Mouse (Mus musculus): ENCODE results near the gene Nsun7. TPM values are rescaled to one million over a fixed set of nuclear protein-coding genes. Genes with fewer than 3 reads are reported as not detected.
A peak's percentile ranks its signal among the peaks of the same experiment; 100 is the strongest.

Nsun7 gene
- polyA plus RNA-seq, 1 experiment from 2014 or later: 1.2 TPM

DNA sequence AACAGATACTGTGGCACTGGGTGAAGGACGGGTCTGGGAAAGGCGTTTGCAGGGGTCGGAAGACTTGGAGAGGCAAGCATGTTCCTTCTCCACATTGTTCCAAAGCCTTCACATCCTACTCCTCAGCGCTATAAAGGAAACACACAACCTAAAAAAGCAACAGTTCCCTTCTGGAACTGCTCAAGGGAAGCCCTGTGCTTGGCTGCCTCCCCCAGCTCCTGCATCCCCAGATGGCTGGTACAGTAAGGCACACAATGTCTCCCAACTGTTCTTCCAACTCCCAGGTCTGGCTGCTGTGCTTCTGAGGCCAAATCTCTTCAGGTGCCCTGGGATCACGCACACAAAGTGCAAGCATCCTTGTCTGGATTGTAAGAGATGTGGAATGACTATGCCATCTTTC, 56.1 kb downstream of the Nsun7 start:
- WGBS: 91% methylated on average over 5 of the region's 5 CpGs
- no peak for ATAC-seq (ENCODE audit: low FRiP score)
- DNase-seq (ENCODE audit: low spot score): no peak

DNA sequence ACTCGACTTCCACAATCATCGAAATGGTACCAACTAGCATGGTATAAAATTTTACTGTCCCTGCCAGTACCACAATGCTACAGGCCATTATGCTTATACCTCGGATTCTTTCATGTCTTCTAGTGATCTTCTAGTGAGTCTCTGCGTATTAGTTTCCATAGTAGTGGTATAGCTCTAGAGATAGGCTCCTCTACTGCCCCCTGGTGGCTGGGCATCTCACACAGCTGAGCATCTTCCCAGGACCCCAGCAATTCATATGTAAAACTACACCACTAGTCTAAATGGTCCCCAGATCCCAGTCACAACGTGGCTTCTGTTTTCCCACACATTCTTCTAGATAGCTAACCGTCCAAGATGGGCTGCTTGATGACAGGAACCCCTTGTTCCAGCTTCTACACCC, 59.6 kb downstream of the Nsun7 start:
- no peak for ATAC-seq (ENCODE audit: low FRiP score)

More for the DNA sequence above, 56.1 kb downstream of the Nsun7 start:
- H3K4me3 ChIP-seq (ENCODE audit: low read depth, low read length): no peak overlapping the region
- H3K4me2 ChIP-seq (replicated peaks; ENCODE audit: low read depth, low read length): no peak overlapping the region
- no peaks in the 10 kb centered on the region for H3K36me3 ChIP-seq (ENCODE audit: control insufficient read depth, insufficient read depth, low read length)
- no peak overlapping the region for H3K9ac ChIP-seq (ENCODE audit: low read depth, low read length)
- no peaks in the 10 kb centered on the region for H3K9me3 ChIP-seq (ENCODE audit: control insufficient read depth, low read length)
- no peaks in the 10 kb centered on the region for H3K27me3 ChIP-seq (ENCODE audit: control insufficient read depth, insufficient read depth, low read length)
- H3K4me1 ChIP-seq (replicated peaks; ENCODE audit: control insufficient read depth, insufficient read depth, low read length): no peaks in the 10 kb centered on the region; the same call in 1 of the 2 replicates
- no peak overlapping the region for H3K27ac ChIP-seq (ENCODE audit: low read depth, low read length)

DNA sequence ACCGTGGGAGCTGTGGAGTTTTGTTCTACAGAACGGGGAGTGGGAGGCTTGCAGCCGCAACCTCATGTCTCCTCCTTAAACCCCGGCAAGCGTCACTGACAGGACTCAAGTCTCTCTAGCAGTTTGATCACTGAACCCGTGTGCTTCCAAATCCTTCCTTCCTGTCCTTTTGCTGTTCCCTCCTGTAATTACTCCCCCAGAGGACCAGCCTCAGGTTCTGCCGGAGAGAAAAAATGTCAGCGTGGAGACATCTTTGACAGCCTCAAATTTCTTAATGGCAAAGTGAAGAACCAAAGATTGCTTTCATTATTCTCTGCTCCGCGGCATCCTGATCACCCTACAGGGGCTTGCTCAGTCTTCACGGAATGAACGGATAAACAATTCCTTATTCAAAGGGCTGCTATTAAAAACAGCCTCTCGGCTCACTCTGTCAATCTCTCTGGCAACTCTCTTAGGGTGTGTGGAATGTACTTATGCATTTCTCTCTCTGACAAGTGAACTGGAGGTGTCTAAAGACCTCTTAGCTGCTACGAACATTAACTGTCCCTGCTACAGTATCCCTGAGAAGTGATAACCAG, 60.2 kb downstream of the Nsun7 start:
- Histone ChIP-seq H3K4me3 (ENCODE audit: low read depth, low read length) (no peak overlapping the region), H3K4me1 (replicated peaks; ENCODE audit: control insufficient read depth, insufficient read depth, low read length) (no peaks in the 10 kb centered on the region; the same call in 1 of the 2 replicates), H3K36me3 (ENCODE audit: control insufficient read depth, insufficient read depth, low read length) (no peaks in the 10 kb centered on the region), H3K27ac (ENCODE audit: low read depth, low read length) (peak overlapping the region; percentile 6; the same call in 1 of the 2 replicates), H3K4me2 (replicated peaks; ENCODE audit: low read depth, low read length) (no peak overlapping the region), H3K9me3 (ENCODE audit: control insufficient read depth, low read length) (no peaks in the 10 kb centered on the region), H3K9ac (ENCODE audit: low read depth, low read length) (no peak overlapping the region), H3K27me3 (ENCODE audit: control insufficient read depth, insufficient read depth, low read length) (no peaks in the 10 kb centered on the region)
- no peak for ATAC-seq (ENCODE audit: low FRiP score)
- WGBS: 45% methylated on average over 14 of the region's 14 CpGs
- peak; percentile 16 for DNase-seq (ENCODE audit: low spot score)

More for the DNA sequence above, 59.6 kb downstream of the Nsun7 start:
- 67% methylated on average over 6 of the region's 6 CpGs for WGBS
- H3K27me3 ChIP-seq (ENCODE audit: control insufficient read depth, insufficient read depth, low read length): no peaks in the 10 kb centered on the region
- no peaks in the 10 kb centered on the region for H3K36me3 ChIP-seq (ENCODE audit: control insufficient read depth, insufficient read depth, low read length)
- H3K4me1 ChIP-seq (replicated peaks; ENCODE audit: control insufficient read depth, insufficient read depth, low read length): no peaks in the 10 kb centered on the region; the same call in 1 of the 2 replicates
- H3K9ac ChIP-seq (ENCODE audit: low read depth, low read length): no peak overlapping the region
- no peak overlapping the region for H3K4me2 ChIP-seq (replicated peaks; ENCODE audit: low read depth, low read length)
- peak overlapping the region; percentile 6; the same call in 1 of the 2 replicates for H3K27ac ChIP-seq (ENCODE audit: low read depth, low read length)
- H3K9me3 ChIP-seq (ENCODE audit: control insufficient read depth, low read length): no peaks in the 10 kb centered on the region
- no peak overlapping the region for H3K4me3 ChIP-seq (ENCODE audit: low read depth, low read length)
- peak; percentile 53 for DNase-seq (ENCODE audit: low spot score)

DNA sequence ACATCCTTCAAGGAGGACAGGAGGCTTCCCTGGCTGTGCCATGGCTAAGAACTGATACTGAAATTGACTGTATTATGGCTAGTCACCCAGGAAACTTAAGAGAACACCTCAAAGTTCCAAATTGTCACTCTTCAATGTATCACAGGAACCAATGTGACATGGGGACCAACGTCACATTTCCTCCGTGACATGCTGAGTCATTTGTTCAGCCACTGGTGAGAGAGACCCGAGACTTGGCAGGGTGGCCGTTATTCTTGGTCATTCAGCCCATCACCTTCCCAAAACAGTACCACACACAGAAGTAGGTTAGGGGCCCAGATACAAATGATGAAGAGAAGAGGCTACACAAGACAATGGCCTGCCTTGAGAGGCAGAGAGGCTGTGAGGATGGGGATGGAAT, 63.4 kb downstream of the Nsun7 start:
- Histone ChIP-seq H3K4me2 (replicated peaks; ENCODE audit: low read depth, low read length) (no peak overlapping the region), H3K9ac (ENCODE audit: low read depth, low read length) (no peak overlapping the region), H3K27me3 (ENCODE audit: control insufficient read depth, insufficient read depth, low read length) (no peaks in the 10 kb centered on the region), H3K4me3 (ENCODE audit: low read depth, low read length) (no peak overlapping the region), H3K27ac (ENCODE audit: low read depth, low read length) (no peak overlapping the region), H3K9me3 (ENCODE audit: control insufficient read depth, low read length) (no peaks in the 10 kb centered on the region), H3K36me3 (ENCODE audit: control insufficient read depth, insufficient read depth, low read length) (no peaks in the 10 kb centered on the region), H3K4me1 (replicated peaks; ENCODE audit: control insufficient read depth, insufficient read depth, low read length) (no peaks in the 10 kb centered on the region; the same call in 1 of the 2 replicates)
- no peak for DNase-seq (ENCODE audit: low spot score)
- 80% methylated on average over 4 of the region's 4 CpGs for WGBS
- ATAC-seq (ENCODE audit: low FRiP score): no peak

DNA sequence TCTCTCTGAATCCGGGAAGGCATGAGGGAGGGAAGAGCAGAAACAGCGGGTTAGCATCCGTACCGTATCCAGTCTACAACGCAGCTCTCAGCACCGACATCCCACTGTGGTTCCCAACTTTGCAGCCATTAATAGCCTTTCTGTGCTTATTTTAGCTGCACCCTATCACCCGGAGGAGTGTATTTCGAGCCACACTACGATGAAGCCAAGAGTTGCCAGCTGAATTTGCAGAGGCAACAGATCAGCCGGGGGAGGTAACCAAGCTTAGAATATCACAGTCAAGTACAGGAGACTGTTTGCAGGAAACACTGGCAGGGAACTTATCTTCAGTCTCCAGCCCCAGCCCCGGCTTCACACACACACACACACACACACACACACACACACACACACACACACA, 63.9 kb downstream of the Nsun7 start:
- no peak for ATAC-seq (ENCODE audit: low FRiP score)
- DNase-seq (ENCODE audit: low spot score): no peak
- no peaks in the 10 kb centered on the region; the same call in none of the 2 replicates for H3K4me1 ChIP-seq (replicated peaks; ENCODE audit: control insufficient read depth, insufficient read depth, low read length)
- no peaks in the 10 kb centered on the region for H3K27me3 ChIP-seq (ENCODE audit: control insufficient read depth, insufficient read depth, low read length)
- no peak overlapping the region for H3K27ac ChIP-seq (ENCODE audit: low read depth, low read length)
- H3K4me2 ChIP-seq (replicated peaks; ENCODE audit: low read depth, low read length): no peak overlapping the region
- H3K9me3 ChIP-seq (ENCODE audit: control insufficient read depth, low read length): no peaks in the 10 kb centered on the region
- H3K9ac ChIP-seq (ENCODE audit: low read depth, low read length): no peak overlapping the region
- H3K36me3 ChIP-seq (ENCODE audit: control insufficient read depth, insufficient read depth, low read length): no peaks in the 10 kb centered on the region
- no peak overlapping the region for H3K4me3 ChIP-seq (ENCODE audit: low read depth, low read length)
- WGBS: 89% methylated on average over 11 of the region's 11 CpGs

- ATAC-seq (ENCODE audit: low FRiP score): no peak
- no peaks in the 10 kb centered on the region for H3K9me3 ChIP-seq (ENCODE audit: control insufficient read depth, low read length)
- no peaks in the 10 kb centered on the region for H3K27me3 ChIP-seq (ENCODE audit: control insufficient read depth, insufficient read depth, low read length)
- H3K9ac ChIP-seq (ENCODE audit: low read depth, low read length): no peak overlapping the region
- no peaks in the 10 kb centered on the region for H3K36me3 ChIP-seq (ENCODE audit: control insufficient read depth, insufficient read depth, low read length)
- no peak overlapping the region for H3K4me2 ChIP-seq (replicated peaks; ENCODE audit: low read depth, low read length)
- H3K4me1 ChIP-seq (replicated peaks; ENCODE audit: control insufficient read depth, insufficient read depth, low read length): no peaks in the 10 kb centered on the region; the same call in 1 of the 2 replicates
- H3K27ac ChIP-seq (ENCODE audit: low read depth, low read length): no peak overlapping the region
- no peak for DNase-seq (ENCODE audit: low spot score)
- H3K4me3 ChIP-seq (ENCODE audit: low read depth, low read length): no peak overlapping the region
- 74% methylated on average over 7 of the region's 7 CpGs for whole genome bisulfite sequencing
Observed at GRCm38 (mm10) chr5:66326395-66326794, 66.7 kb downstream of the Nsun7 start.

GRCm38 (mm10) chr5:66327949-66328726, 68.4 kb downstream of the Nsun7 start:
- H3K4me1 ChIP-seq (replicated peaks; ENCODE audit: control insufficient read depth, insufficient read depth, low read length): no peaks in the 10 kb centered on the region; the same call in 1 of the 2 replicates
- H3K9ac ChIP-seq (ENCODE audit: low read depth, low read length): no peak overlapping the region
- H3K4me2 ChIP-seq (replicated peaks; ENCODE audit: low read depth, low read length): peak overlapping the region; percentile 27
- no peaks in the 10 kb centered on the region for H3K27me3 ChIP-seq (ENCODE audit: control insufficient read depth, insufficient read depth, low read length)
- no peaks in the 10 kb centered on the region for H3K36me3 ChIP-seq (ENCODE audit: control insufficient read depth, insufficient read depth, low read length)
- ATAC-seq (ENCODE audit: low FRiP score): peak; percentile 86
- no peaks in the 10 kb centered on the region for H3K9me3 ChIP-seq (ENCODE audit: control insufficient read depth, low read length)
- DNase-seq (ENCODE audit: low spot score): peak; percentile 71
- WGBS: 39% methylated on average over 19 of the region's 19 CpGs
- no peak overlapping the region for H3K27ac ChIP-seq (ENCODE audit: low read depth, low read length)
- H3K4me3 ChIP-seq (ENCODE audit: low read depth, low read length): no peak overlapping the region; the same call in 1 of the 2 replicates

DNA sequence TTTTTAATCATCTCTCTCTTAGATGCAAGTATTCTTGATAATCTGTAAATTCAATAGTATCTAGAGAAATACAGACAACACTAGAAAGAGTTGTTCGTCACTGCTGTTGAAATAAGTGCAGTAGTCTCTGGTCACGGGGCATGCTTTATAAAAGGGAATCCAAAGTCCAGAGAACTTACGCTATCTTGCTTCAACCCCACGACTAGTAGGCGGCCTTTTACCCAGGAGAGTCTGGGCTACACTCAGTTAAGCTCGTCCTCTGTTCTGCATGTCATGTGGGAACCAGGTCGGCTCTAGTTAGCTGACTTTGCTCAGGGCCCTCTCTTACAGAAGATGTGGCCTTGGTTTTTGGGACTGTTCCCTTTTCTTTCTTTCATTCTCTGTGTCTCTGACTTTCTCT, 69.1 kb downstream of the Nsun7 start:
- H3K9ac ChIP-seq (ENCODE audit: low read depth, low read length): no peak overlapping the region
- 80% methylated on average over 7 of the region's 7 CpGs for WGBS
- no peaks in the 10 kb centered on the region for H3K36me3 ChIP-seq (ENCODE audit: control insufficient read depth, insufficient read depth, low read length)
- no peak overlapping the region for H3K27ac ChIP-seq (ENCODE audit: low read depth, low read length)
- H3K9me3 ChIP-seq (ENCODE audit: control insufficient read depth, low read length): no peaks in the 10 kb centered on the region
- DNase-seq (ENCODE audit: low spot score) (no peak), ATAC-seq (ENCODE audit: low FRiP score) (no peak)
- no peak overlapping the region for H3K4me2 ChIP-seq (replicated peaks; ENCODE audit: low read depth, low read length)
- H3K4me1 ChIP-seq (replicated peaks; ENCODE audit: control insufficient read depth, insufficient read depth, low read length): no peaks in the 10 kb centered on the region; the same call in 1 of the 2 replicates
- H3K27me3 ChIP-seq (ENCODE audit: control insufficient read depth, insufficient read depth, low read length): no peaks in the 10 kb centered on the region
- H3K4me3 ChIP-seq (ENCODE audit: low read depth, low read length): no peak overlapping the region
